Mouse (Mus musculus) cortical plate, adult 2 months (tissue): Measurements from ENCODE around the gene Nsd1.

ENCODE experiments used
- CTCF ChIP-seq: fragments of 200-500 bp; IDR thresholded peaks from 2 replicates; pipeline ENCODE4 v1.5.1; 2011; ENCODE audit warnings: mild to moderate bottlenecking, control low read depth, low read length; ENCODE audit not compliant: insufficient read depth; ENCODE audit errors: extremely low read depth
- POLR2A ChIP-seq: fragments of 200-500 bp; IDR thresholded peaks from 2 replicates; pipeline ENCODE4 v1.6.1; 2011; ENCODE audit warnings: mild to moderate bottlenecking, low read length, control low read depth; ENCODE audit not compliant: insufficient read depth; ENCODE audit errors: extremely low read depth

- peak; percentile 95 for TF ChIP-seq CTCF
- TF ChIP-seq POLR2A = no peak
Observed at GRCm38 (mm10) chr13:55178556-55178955, 31.0 kb upstream of the Nsd1 start.
